Mouse (Mus musculus): ENCODE measurements around the gene Ccdc138. TPM values are rescaled to one million over a fixed set of nuclear protein-coding genes. Genes with fewer than 3 reads are reported as not detected.

Gene Ccdc138
- 16.8 and 17.6 TPM in 2 replicates for polyA plus RNA-seq (2016; fragmentation: Nextera tagmentation; extraction: Ambion mirVana)

- peak; percentile 93 for DNase-seq (ENCODE audit: extremely low spot score, low spot score)
Measured at GRCm38 (mm10) chr10:58497320-58498284, at the start of gene Ccdc138. Ccdc138 (plus strand) TSS chr10:58497948.

GRCm38 (mm10) chr10:58451575-58451974 lies 46.2 kb upstream of the Ccdc138 start:
- H3K27ac ChIP-seq: no peak overlapping the region
- no peaks in the 10 kb centered on the region for H3K27me3 ChIP-seq (ENCODE audit: poor library complexity, severe bottlenecking)
- H3K9me3 ChIP-seq: no peaks in the 10 kb centered on the region
- no peak overlapping the region for H3K4me3 ChIP-seq
- peaks cover 6% of the 10 kb centered on the region for H3K4me1 ChIP-seq
- H3K36me3 ChIP-seq (replicated peaks): peaks cover 47% of the 10 kb centered on the region
- DNase-seq (ENCODE audit: extremely low spot score, low spot score): no peak

More at GRCm38 (mm10) chr10:58497320-58498284, at the start of gene Ccdc138:
- Histone ChIP-seq H3K9me3 (peaks cover 2% of the 10 kb centered on the region; the same call in 1 of the 2 replicates), H3K4me3 (peak within 1 kb of the TSS; percentile 77), H3K4me1 (peaks cover 20% of the 10 kb centered on the region), H3K36me3 (replicated peaks) (peaks cover 42% of the 10 kb centered on the region), H3K27me3 (ENCODE audit: poor library complexity, severe bottlenecking) (no peaks in the 10 kb centered on the region), H3K27ac (peak within 1 kb of the TSS; percentile 95)
- WGBS: 1% methylated on average over 50 of the region's 50 CpGs

GRCm38 (mm10) chr10:58452185-58452584 lies 45.6 kb upstream of the Ccdc138 start:
- H3K9me3 ChIP-seq: no peaks in the 10 kb centered on the region
- H3K4me3 ChIP-seq: no peak overlapping the region
- WGBS: 88% methylated on average over 1 of the region's 1 CpGs
- no peaks in the 10 kb centered on the region for H3K27me3 ChIP-seq (ENCODE audit: poor library complexity, severe bottlenecking)
- peaks cover 52% of the 10 kb centered on the region for H3K36me3 ChIP-seq (replicated peaks)
- no peak overlapping the region for H3K27ac ChIP-seq
- DNase-seq (ENCODE audit: extremely low spot score, low spot score): no peak
- H3K4me1 ChIP-seq: peaks cover 6% of the 10 kb centered on the region

- H3K4me3 ChIP-seq: no peak overlapping the region
- H3K36me3 ChIP-seq (replicated peaks): peaks cover 95% of the 10 kb centered on the region
- no peaks in the 10 kb centered on the region for H3K9me3 ChIP-seq
- no peaks in the 10 kb centered on the region for H3K27me3 ChIP-seq (ENCODE audit: poor library complexity, severe bottlenecking)
- WGBS: 93% methylated on average over 1 of the region's 1 CpGs
- no peak for DNase-seq (ENCODE audit: extremely low spot score, low spot score)
- no peak overlapping the region for H3K27ac ChIP-seq
- H3K4me1 ChIP-seq: no peaks in the 10 kb centered on the region
Measured at GRCm38 (mm10) chr10:58459896-58460295, 37.9 kb upstream of the Ccdc138 start.

- peaks cover 95% of the 10 kb centered on the region for H3K36me3 ChIP-seq (replicated peaks)
- WGBS: 92% methylated on average over 5 of the region's 5 CpGs
- H3K9me3 ChIP-seq: no peaks in the 10 kb centered on the region
- DNase-seq (ENCODE audit: extremely low spot score, low spot score): no peak
- H3K4me1 ChIP-seq: no peaks in the 10 kb centered on the region
- no peak overlapping the region for H3K27ac ChIP-seq
- H3K4me3 ChIP-seq: no peak overlapping the region
- no peaks in the 10 kb centered on the region for H3K27me3 ChIP-seq (ENCODE audit: poor library complexity, severe bottlenecking)
Measured at GRCm38 (mm10) chr10:58477086-58477755, 20.5 kb upstream of the Ccdc138 start.

GRCm38 (mm10) chr10:58478071-58478578 lies 19.6 kb upstream of the Ccdc138 start:
- H3K36me3 ChIP-seq (replicated peaks): peaks cover 96% of the 10 kb centered on the region

GRCm38 (mm10) chr10:58479954-58480490 lies 17.7 kb upstream of the Ccdc138 start:
- 94% methylated on average over 4 of the region's 4 CpGs for WGBS
- DNase-seq (ENCODE audit: extremely low spot score, low spot score): no peak
- H3K27me3 ChIP-seq (ENCODE audit: poor library complexity, severe bottlenecking): no peaks in the 10 kb centered on the region
- H3K27ac ChIP-seq: no peak overlapping the region
- no peaks in the 10 kb centered on the region for H3K9me3 ChIP-seq
- H3K4me1 ChIP-seq: no peaks in the 10 kb centered on the region
- peaks cover 96% of the 10 kb centered on the region for H3K36me3 ChIP-seq (replicated peaks)
- H3K4me3 ChIP-seq: no peak overlapping the region

More at GRCm38 (mm10) chr10:58478071-58478578, 19.6 kb upstream of the Ccdc138 start:
- H3K9me3 ChIP-seq: no peaks in the 10 kb centered on the region
- no peak overlapping the region for H3K27ac ChIP-seq
- 99% methylated on average over 2 of the region's 2 CpGs for WGBS
- H3K4me3 ChIP-seq: no peak overlapping the region
- H3K27me3 ChIP-seq (ENCODE audit: poor library complexity, severe bottlenecking): no peaks in the 10 kb centered on the region
- DNase-seq (ENCODE audit: extremely low spot score, low spot score): no peak
- no peaks in the 10 kb centered on the region for H3K4me1 ChIP-seq

GRCm38 (mm10) chr10:58491031-58491430 lies 6.7 kb upstream of the Ccdc138 start:
- H3K27ac ChIP-seq: no peak overlapping the region
- no peaks in the 10 kb centered on the region for H3K27me3 ChIP-seq (ENCODE audit: poor library complexity, severe bottlenecking)
- peaks cover 90% of the 10 kb centered on the region for H3K36me3 ChIP-seq (replicated peaks)
- H3K4me3 ChIP-seq: no peak overlapping the region
- H3K9me3 ChIP-seq: peaks cover 2% of the 10 kb centered on the region; the same call in 1 of the 2 replicates
- WGBS: 94% methylated on average over 5 of the region's 5 CpGs
- no peaks in the 10 kb centered on the region for H3K4me1 ChIP-seq
- no peak for DNase-seq (ENCODE audit: extremely low spot score, low spot score)

- H3K4me1 ChIP-seq: peaks cover 20% of the 10 kb centered on the region
- peaks cover 2% of the 10 kb centered on the region; the same call in 1 of the 2 replicates for H3K9me3 ChIP-seq
- H3K36me3 ChIP-seq (replicated peaks): peaks cover 58% of the 10 kb centered on the region
- no peak overlapping the region for H3K27ac ChIP-seq
- no peak overlapping the region for H3K4me3 ChIP-seq
- no peaks in the 10 kb centered on the region for H3K27me3 ChIP-seq (ENCODE audit: poor library complexity, severe bottlenecking)
- DNase-seq (ENCODE audit: extremely low spot score, low spot score): no peak
- 91% methylated on average over 2 of the region's 2 CpGs for WGBS
Measured at GRCm38 (mm10) chr10:58495637-58496036, 2.1 kb upstream of the Ccdc138 start.

GRCm38 (mm10) chr10:58496732-58497131 lies 1.0 kb upstream of the Ccdc138 start:
- Histone ChIP-seq H3K27me3 (ENCODE audit: poor library complexity, severe bottlenecking) (no peaks in the 10 kb centered on the region), H3K4me1 (peaks cover 20% of the 10 kb centered on the region), H3K4me3 (peak overlapping the region; percentile 77), H3K36me3 (replicated peaks) (peaks cover 47% of the 10 kb centered on the region), H3K27ac (peak overlapping the region; percentile 95), H3K9me3 (peaks cover 2% of the 10 kb centered on the region; the same call in 1 of the 2 replicates)
- DNase-seq (ENCODE audit: extremely low spot score, low spot score): no peak

GRCm38 (mm10) chr10:58498516-58498915 lies 768 bp downstream of the Ccdc138 start:
- peaks cover 2% of the 10 kb centered on the region; the same call in 1 of the 2 replicates for H3K9me3 ChIP-seq
- peak overlapping the region; percentile 77 for H3K4me3 ChIP-seq
- H3K36me3 ChIP-seq (replicated peaks): peaks cover 38% of the 10 kb centered on the region
- H3K27ac ChIP-seq: peak overlapping the region; percentile 95; the same call in 1 of the 2 replicates
- 69% methylated on average over 2 of the region's 2 CpGs for WGBS
- no peaks in the 10 kb centered on the region for H3K27me3 ChIP-seq (ENCODE audit: poor library complexity, severe bottlenecking)
- no peak for DNase-seq (ENCODE audit: extremely low spot score, low spot score)
- H3K4me1 ChIP-seq: peaks cover 20% of the 10 kb centered on the region

- H3K36me3 ChIP-seq (replicated peaks): peaks cover 78% of the 10 kb centered on the region
- no peak for DNase-seq (ENCODE audit: extremely low spot score, low spot score)
- H3K9me3 ChIP-seq: peaks cover 9% of the 10 kb centered on the region
- 90% methylated on average over 1 of the region's 1 CpGs for WGBS
- H3K27ac ChIP-seq: no peak overlapping the region
- no peak overlapping the region for H3K4me3 ChIP-seq
- H3K4me1 ChIP-seq: no peaks in the 10 kb centered on the region
- no peaks in the 10 kb centered on the region for H3K27me3 ChIP-seq (ENCODE audit: poor library complexity, severe bottlenecking)
Measured at GRCm38 (mm10) chr10:58529358-58529757, 31.6 kb downstream of the Ccdc138 start.
